Mouse (Mus musculus): ENCODE data around the gene Gm4216.
"Not testable (repeated sequence)": the region's sequence is repeated elsewhere in the genome, so short reads cannot be mapped to it uniquely, and the experiment has no call there.

GRCm38 (mm10) chr7:23019823-23020222, at the start of gene Gm4216:
- TF ChIP-seq EP300, CTCF (IDR thresholded peaks at IDR 0.05; ENCODE audit: low read depth): not testable (repeated sequence)
